Mouse (Mus musculus): ENCODE results near the gene Irak4.

- no peak for TF ChIP-seq CTCF (IDR thresholded peaks at IDR 0.05; ENCODE audit: borderline replicate concordance, extremely low read depth, insufficient read depth, insufficient read length)
- no peak for TF ChIP-seq POLR2A (IDR thresholded peaks at IDR 0.05; ENCODE audit: borderline replicate concordance, extremely low read depth, insufficient read depth, insufficient read length, poor library complexity, severe bottlenecking)
Observed at GRCm38 (mm10) chr15:94523251-94523650, 20.2 kb upstream of the Irak4 start.
